Mouse (Mus musculus): ENCODE measurements around the gene Brca2. TPM values are rescaled to one million over a fixed set of nuclear protein-coding genes. Genes with fewer than 3 reads are reported as not detected.

The Brca2 gene
- polyA plus RNA-seq, 1 experiment from 2014 or later, result 27.9 TPM

GRCm38 (mm10) chr5:150611136-150611535 lies 88.7 kb downstream of the Brca2 start:
- 90% methylated on average over 1 of the region's 1 CpGs for WGBS
- no peak overlapping the region for H3K27ac ChIP-seq

GRCm38 (mm10) chr5:150611697-150612096 lies 89.3 kb downstream of the Brca2 start:
- H3K4me3 ChIP-seq, result no peak overlapping the region
- H3K9me3 ChIP-seq, result no peaks in the 10 kb centered on the region
- no peak for DNase-seq (ENCODE audit: low spot score)
- H3K27me3 ChIP-seq (ENCODE audit: insufficient read depth, poor library complexity, severe bottlenecking), result no peaks in the 10 kb centered on the region
- H3K4me1 ChIP-seq, result peaks cover 5% of the 10 kb centered on the region; the same call in 1 of the 2 replicates
- H3K27ac ChIP-seq, result no peak overlapping the region
- 56% methylated on average over 12 of the region's 12 CpGs for WGBS
- peaks cover 22% of the 10 kb centered on the region for H3K36me3 ChIP-seq

More at GRCm38 (mm10) chr5:150611136-150611535, 88.7 kb downstream of the Brca2 start:
- Histone ChIP-seq H3K36me3 (peaks cover 27% of the 10 kb centered on the region), H3K27me3 (ENCODE audit: insufficient read depth, poor library complexity, severe bottlenecking) (no peaks in the 10 kb centered on the region), H3K9me3 (no peaks in the 10 kb centered on the region), H3K4me1 (peaks cover 5% of the 10 kb centered on the region; the same call in 1 of the 2 replicates), H3K4me3 (no peak overlapping the region)
- DNase-seq (ENCODE audit: low spot score), result no peak

GRCm38 (mm10) chr5:150614054-150614453 lies 91.6 kb downstream of the Brca2 start:
- Histone ChIP-seq H3K36me3 (peaks cover 6% of the 10 kb centered on the region; the same call in 1 of the 2 replicates), H3K4me1 (peaks cover 5% of the 10 kb centered on the region; the same call in 1 of the 2 replicates), H3K27ac (no peak overlapping the region), H3K9me3 (no peaks in the 10 kb centered on the region), H3K27me3 (ENCODE audit: insufficient read depth, poor library complexity, severe bottlenecking) (no peaks in the 10 kb centered on the region), H3K4me3 (no peak overlapping the region)
- DNase-seq (ENCODE audit: low spot score), result no peak
- WGBS, result 73% methylated on average over 2 of the region's 2 CpGs

GRCm38 (mm10) chr5:150616216-150616615 lies 93.8 kb downstream of the Brca2 start:
- H3K36me3 ChIP-seq, result 0 out of 2 replicates have a peak, but pooled peaks cover 1% of the 10 kb centered on the region
- no peak overlapping the region for H3K27ac ChIP-seq
- DNase-seq (ENCODE audit: low spot score), result no peak
- 95% methylated on average over 2 of the region's 2 CpGs for WGBS
- peaks cover 5% of the 10 kb centered on the region; the same call in 1 of the 2 replicates for H3K4me1 ChIP-seq
- no peaks in the 10 kb centered on the region for H3K27me3 ChIP-seq (ENCODE audit: insufficient read depth, poor library complexity, severe bottlenecking)
- no peak overlapping the region for H3K4me3 ChIP-seq
- no peaks in the 10 kb centered on the region for H3K9me3 ChIP-seq

GRCm38 (mm10) chr5:150616731-150617130 lies 94.3 kb downstream of the Brca2 start:
- DNase-seq (ENCODE audit: low spot score), result no peak
- Histone ChIP-seq H3K27me3 (ENCODE audit: insufficient read depth, poor library complexity, severe bottlenecking) (no peaks in the 10 kb centered on the region), H3K4me1 (peaks cover 1% of the 10 kb centered on the region; the same call in 1 of the 2 replicates), H3K9me3 (no peaks in the 10 kb centered on the region), H3K36me3 (no peaks in the 10 kb centered on the region), H3K27ac (no peak overlapping the region), H3K4me3 (no peak overlapping the region)
- 85% methylated on average over 3 of the region's 3 CpGs for WGBS

GRCm38 (mm10) chr5:150618599-150619355 lies 96.3 kb downstream of the Brca2 start:
- H3K36me3 ChIP-seq, result no peaks in the 10 kb centered on the region
- no peak overlapping the region for H3K27ac ChIP-seq
- no peak for DNase-seq (ENCODE audit: low spot score)
- no peaks in the 10 kb centered on the region for H3K9me3 ChIP-seq
- H3K4me1 ChIP-seq, result no peaks in the 10 kb centered on the region
- no peak overlapping the region for H3K4me3 ChIP-seq
- 89% methylated on average over 10 of the region's 10 CpGs for WGBS
- H3K27me3 ChIP-seq (ENCODE audit: insufficient read depth, poor library complexity, severe bottlenecking), result no peaks in the 10 kb centered on the region

Other genes starting within 250 kb of the Brca2 start
- gene Zar1l, start 4.5 kb upstream of the Brca2 start, polyA plus RNA-seq (2016; fragmentation: Nextera tagmentation; extraction: Ambion mirVana), result not detected in 2 replicates
- 2.0 and 2.2 TPM in 2 replicates for gene N4bp2l1, start 74.6 kb downstream of the Brca2 start, polyA plus RNA-seq (2016; fragmentation: Nextera tagmentation; extraction: Ambion mirVana)
- gene N4bp2l2, start 143.6 kb downstream of the Brca2 start, polyA plus RNA-seq (2016; fragmentation: Nextera tagmentation; extraction: Ambion mirVana), result 37.5 and 39.8 TPM in 2 replicates
- 25.1 and 26.8 TPM in 2 replicates for gene Pds5b, start 151.1 kb downstream of the Brca2 start, polyA plus RNA-seq (2016; fragmentation: Nextera tagmentation; extraction: Ambion mirVana)